Mouse (Mus musculus): ENCODE measurements around the gene B230118H07Rik. TPM values are rescaled to one million over a fixed set of nuclear protein-coding genes. Genes with fewer than 3 reads are reported as not detected.

B230118H07Rik gene
- 38.4 and 42.2 TPM in 2 replicates for polyA plus RNA-seq (2012; rRNA removed)

DNA sequence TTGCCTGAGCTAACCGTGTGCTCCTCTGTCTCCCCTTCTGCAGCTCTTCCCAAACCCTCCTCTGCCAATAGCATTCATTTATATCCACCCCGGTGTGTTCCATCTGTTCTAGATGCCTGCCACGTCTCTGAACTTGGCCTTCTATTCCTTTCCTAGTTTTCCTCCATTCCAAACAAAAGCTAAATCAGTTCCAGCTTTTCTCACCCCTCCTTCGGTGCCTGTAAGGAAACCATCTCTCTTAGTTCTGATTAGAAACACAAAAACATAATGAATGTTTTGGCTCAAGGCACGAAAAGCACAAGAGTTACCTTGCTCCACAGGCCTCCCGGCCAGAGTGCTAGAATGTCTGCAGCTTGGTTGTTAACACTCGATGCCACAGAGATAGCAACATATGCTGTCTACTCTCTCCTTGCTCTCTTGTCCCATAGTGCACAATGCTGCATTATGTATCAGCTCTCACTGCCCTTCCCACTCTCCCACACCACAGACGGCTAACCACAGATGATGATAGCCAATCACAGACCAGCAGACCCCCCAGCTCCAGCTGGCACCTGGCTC lies at the start of gene B230118H07Rik, which contains the start of gene Rag1:
B230118H07Rik (minus strand) TSS at position 419 of the 558 bp plus-strand sequence.
Rag1 (minus strand) TSS at position 388 of the 558 bp plus-strand sequence.
- no peak within 1 kb of the TSS for H3K27ac ChIP-seq (ENCODE audit: insufficient read depth, low read length)
- peaks cover 2% of the 10 kb centered on the region; the same call in 1 of the 2 replicates for H3K4me1 ChIP-seq (ENCODE audit: control insufficient read depth, insufficient read depth, low read length)
- H3K4me3 ChIP-seq (ENCODE audit: insufficient read depth, low read length) = no peak within 1 kb of the TSS
- no peak for TF ChIP-seq CTCF (IDR thresholded peaks at IDR 0.05; ENCODE audit: extremely low read depth, insufficient read depth, low read length)
- no peak for TF ChIP-seq POLR2A (IDR thresholded peaks at IDR 0.05; ENCODE audit: extremely low read depth, insufficient read depth, low read length)

DNA sequence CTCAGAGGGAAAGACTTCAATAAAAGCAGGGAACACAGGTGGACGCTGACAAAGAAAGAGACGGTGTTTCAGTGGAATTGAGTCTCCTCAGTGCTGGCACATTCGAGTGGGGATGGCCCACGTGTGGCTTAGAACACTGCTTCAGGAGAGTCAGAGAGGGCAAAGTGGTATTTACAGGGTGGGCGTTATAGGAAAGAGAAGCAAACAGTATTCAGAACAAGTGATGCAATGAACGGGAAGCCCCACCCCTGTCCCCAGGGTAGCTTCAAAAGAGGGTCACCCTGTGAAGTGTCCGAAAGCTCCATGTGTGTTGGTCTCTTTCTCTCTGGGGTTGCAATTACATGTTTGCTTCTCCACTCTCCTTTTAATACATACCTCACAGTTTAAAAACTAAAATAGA lies 46.3 kb upstream of the B230118H07Rik start:
- H3K4me1 ChIP-seq (ENCODE audit: control insufficient read depth, insufficient read depth, low read length) = no peaks in the 10 kb centered on the region
- TF ChIP-seq POLR2A (IDR thresholded peaks at IDR 0.05; ENCODE audit: extremely low read depth, insufficient read depth, low read length) (no peak), CTCF (IDR thresholded peaks at IDR 0.05; ENCODE audit: extremely low read depth, insufficient read depth, low read length) (no peak)
- H3K27ac ChIP-seq (ENCODE audit: insufficient read depth, low read length) = no peak overlapping the region
- H3K4me3 ChIP-seq (ENCODE audit: insufficient read depth, low read length) = no peak overlapping the region

- peak; percentile 28; the same call in 1 of the 2 replicates for TF ChIP-seq CTCF (IDR thresholded peaks at IDR 0.05; ENCODE audit: extremely low read depth, insufficient read depth, low read length)
- no peak for TF ChIP-seq POLR2A (IDR thresholded peaks at IDR 0.05; ENCODE audit: extremely low read depth, insufficient read depth, low read length)
- Histone ChIP-seq H3K4me1 (ENCODE audit: control insufficient read depth, insufficient read depth, low read length) (no peaks in the 10 kb centered on the region), H3K27ac (ENCODE audit: insufficient read depth, low read length) (no peak overlapping the region), H3K4me3 (ENCODE audit: insufficient read depth, low read length) (no peak overlapping the region)
Observed at GRCm38 (mm10) chr2:101693577-101694215, 44.4 kb upstream of the B230118H07Rik start.

- Histone ChIP-seq H3K4me1 (ENCODE audit: control insufficient read depth, insufficient read depth, low read length) (peaks cover 2% of the 10 kb centered on the region; the same call in 1 of the 2 replicates), H3K4me3 (ENCODE audit: insufficient read depth, low read length) (no peak overlapping the region), H3K27ac (ENCODE audit: insufficient read depth, low read length) (no peak overlapping the region)
- TF ChIP-seq POLR2A (IDR thresholded peaks at IDR 0.05; ENCODE audit: extremely low read depth, insufficient read depth, low read length) (no peak), CTCF (IDR thresholded peaks at IDR 0.05; ENCODE audit: extremely low read depth, insufficient read depth, low read length) (no peak)
Observed at GRCm38 (mm10) chr2:101693043-101693442, 43.7 kb upstream of the B230118H07Rik start.

DNA sequence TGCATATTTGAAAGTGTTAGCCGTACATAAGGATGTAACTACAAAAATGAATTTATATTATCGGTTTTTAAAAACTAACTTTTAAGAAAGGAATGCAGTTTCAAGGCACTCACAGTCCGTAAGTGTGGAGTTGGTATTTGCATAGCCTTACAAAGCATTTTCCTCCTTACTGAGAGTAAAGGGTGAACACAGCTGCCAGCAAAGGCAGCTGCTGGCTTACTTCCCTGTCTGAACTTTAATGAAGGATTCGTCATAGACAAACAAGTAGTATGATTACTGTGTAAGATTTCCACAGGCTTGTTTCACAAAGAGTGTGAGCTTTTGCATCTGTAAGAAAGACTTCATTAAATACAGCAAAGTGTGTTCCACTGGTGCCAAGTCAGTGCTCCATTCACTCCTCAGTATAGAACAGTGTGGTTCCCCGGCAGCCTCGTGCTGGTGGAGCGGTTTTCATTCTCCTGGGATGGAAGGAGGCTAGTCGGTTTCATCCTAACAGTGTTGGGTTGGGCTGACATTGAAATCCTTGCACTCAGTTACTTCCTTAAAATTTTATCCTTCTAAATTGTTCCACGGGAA lies 41.0 kb upstream of the B230118H07Rik start:
- no peak overlapping the region for H3K27ac ChIP-seq (ENCODE audit: insufficient read depth, low read length)
- H3K4me3 ChIP-seq (ENCODE audit: insufficient read depth, low read length) = no peak overlapping the region
- no peak for TF ChIP-seq POLR2A (IDR thresholded peaks at IDR 0.05; ENCODE audit: extremely low read depth, insufficient read depth, low read length)
- no peak for TF ChIP-seq CTCF (IDR thresholded peaks at IDR 0.05; ENCODE audit: extremely low read depth, insufficient read depth, low read length)
- H3K4me1 ChIP-seq (ENCODE audit: control insufficient read depth, insufficient read depth, low read length) = peaks cover 2% of the 10 kb centered on the region; the same call in 1 of the 2 replicates

GRCm38 (mm10) chr2:101688011-101688410 lies 38.7 kb upstream of the B230118H07Rik start:
- H3K4me1 ChIP-seq (ENCODE audit: control insufficient read depth, insufficient read depth, low read length) = peaks cover 2% of the 10 kb centered on the region; the same call in 1 of the 2 replicates
- peak overlapping the region; percentile 21; the same call in 1 of the 2 replicates for H3K4me3 ChIP-seq (ENCODE audit: insufficient read depth, low read length)
- TF ChIP-seq CTCF (IDR thresholded peaks at IDR 0.05; ENCODE audit: extremely low read depth, insufficient read depth, low read length) (no peak), POLR2A (IDR thresholded peaks at IDR 0.05; ENCODE audit: extremely low read depth, insufficient read depth, low read length) (no peak)
- H3K27ac ChIP-seq (ENCODE audit: insufficient read depth, low read length) = no peak overlapping the region

GRCm38 (mm10) chr2:101684421-101684820 lies 35.1 kb upstream of the B230118H07Rik start:
- Histone ChIP-seq H3K27ac (ENCODE audit: insufficient read depth, low read length) (no peak overlapping the region), H3K4me3 (ENCODE audit: insufficient read depth, low read length) (no peak overlapping the region), H3K4me1 (ENCODE audit: control insufficient read depth, insufficient read depth, low read length) (peaks cover 2% of the 10 kb centered on the region; the same call in 1 of the 2 replicates)
- TF ChIP-seq CTCF (IDR thresholded peaks at IDR 0.05; ENCODE audit: extremely low read depth, insufficient read depth, low read length) = no peak

DNA sequence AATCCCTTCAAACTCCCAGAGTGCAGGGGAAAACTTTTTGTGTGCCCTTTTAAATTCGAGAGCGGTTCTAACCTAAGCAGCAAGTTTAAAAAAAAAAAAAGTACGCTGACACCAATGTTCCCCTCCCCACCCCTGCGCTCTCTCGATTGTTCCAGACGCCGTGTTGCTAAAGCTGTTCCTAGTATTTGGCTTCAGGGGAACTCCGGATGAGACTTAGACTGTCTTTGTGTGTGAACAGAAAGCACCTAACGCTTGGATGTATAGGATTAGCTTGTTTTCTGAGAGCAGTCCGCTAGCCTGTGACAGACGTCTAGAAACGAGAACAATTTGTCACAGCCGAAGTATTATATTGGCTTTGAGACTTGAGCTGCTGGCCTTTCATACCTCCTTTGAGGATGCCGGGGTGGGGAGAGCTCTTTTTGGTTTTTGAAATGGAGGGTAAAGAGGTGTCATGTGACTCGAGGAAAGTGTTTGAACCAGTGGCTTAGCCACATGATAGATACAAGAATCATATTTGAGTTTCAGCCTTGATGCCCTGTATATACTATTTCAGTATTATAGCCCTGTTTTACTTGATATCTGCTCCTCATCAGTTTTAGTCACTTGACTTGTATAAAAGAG lies 29.9 kb upstream of the B230118H07Rik start:
- H3K4me1 ChIP-seq (ENCODE audit: control insufficient read depth, insufficient read depth, low read length) = no peaks in the 10 kb centered on the region; the same call in 1 of the 2 replicates
- H3K4me3 ChIP-seq (ENCODE audit: insufficient read depth, low read length) = peak overlapping the region; percentile 92
- no peak for TF ChIP-seq CTCF (IDR thresholded peaks at IDR 0.05; ENCODE audit: extremely low read depth, insufficient read depth, low read length)
- TF ChIP-seq POLR2A (IDR thresholded peaks at IDR 0.05; ENCODE audit: extremely low read depth, insufficient read depth, low read length) = no peak
- H3K27ac ChIP-seq (ENCODE audit: insufficient read depth, low read length) = no peak overlapping the region

- TF ChIP-seq CTCF (IDR thresholded peaks at IDR 0.05; ENCODE audit: extremely low read depth, insufficient read depth, low read length) = peak; percentile 30
- no peak for TF ChIP-seq POLR2A (IDR thresholded peaks at IDR 0.05; ENCODE audit: extremely low read depth, insufficient read depth, low read length)
- H3K4me3 ChIP-seq (ENCODE audit: insufficient read depth, low read length) = peak within 1 kb of the TSS; percentile 92
- no peak within 1 kb of the TSS for H3K27ac ChIP-seq (ENCODE audit: insufficient read depth, low read length)
- H3K4me1 ChIP-seq (ENCODE audit: control insufficient read depth, insufficient read depth, low read length) = no peaks in the 10 kb centered on the region; the same call in 1 of the 2 replicates
Observed at GRCm38 (mm10) chr2:101678236-101679021, 29.1 kb upstream of the B230118H07Rik start, which contains the start of gene Traf6. Gene Traf6 (plus strand): TSS chr2:101678429.
